Mouse (Mus musculus): ENCODE measurements at regions not wholly inside any gene's neighbourhood (a gene's known extent, or its start where the extent isn't known, plus 50 kb on each side); places are given as distances from the start of the nearest gene placed in this dataset.

- DNase-seq (ENCODE audit: low read depth, low spot score): no peak
Measured at GRCm38 (mm10) chr12:54453343-54453742, 203.0 kb downstream of the Sptssa start.

GRCm38 (mm10) chr12:54450369-54450768, 206.0 kb downstream of the Sptssa start:
- no peak for DNase-seq (ENCODE audit: low read depth, low spot score)

GRCm38 (mm10) chr12:54448221-54448620, 208.2 kb downstream of the Sptssa start:
- no peak for DNase-seq (ENCODE audit: low read depth, low spot score)

- no peak for DNase-seq (ENCODE audit: low read depth, low spot score)
Measured at GRCm38 (mm10) chr12:54447354-54447753, 209.0 kb downstream of the Sptssa start.

GRCm38 (mm10) chr12:54446356-54446755, 210.0 kb downstream of the Sptssa start:
- DNase-seq (ENCODE audit: low read depth, low spot score): no peak

GRCm38 (mm10) chr12:54444416-54444815, 212.0 kb downstream of the Sptssa start:
- no peak for DNase-seq (ENCODE audit: low read depth, low spot score)

GRCm38 (mm10) chr12:54443285-54443684, 213.1 kb downstream of the Sptssa start:
- no peak for DNase-seq (ENCODE audit: low read depth, low spot score)

- DNase-seq (ENCODE audit: low read depth, low spot score): no peak
Measured at GRCm38 (mm10) chr12:54442408-54442807, 214.0 kb downstream of the Sptssa start.

GRCm38 (mm10) chr12:54440851-54441593, 215.4 kb downstream of the Sptssa start:
- DNase-seq (ENCODE audit: low read depth, low spot score): no peak

GRCm38 (mm10) chr12:54438793-54439192, 217.6 kb downstream of the Sptssa start:
- DNase-seq (ENCODE audit: low read depth, low spot score): no peak

GRCm38 (mm10) chr12:54425236-54425635, 221.6 kb upstream of the Egln3 start:
- DNase-seq (ENCODE audit: low read depth, low spot score): peak; percentile 18

- DNase-seq (ENCODE audit: low read depth, low spot score): no peak
Measured at GRCm38 (mm10) chr12:54414829-54415228, 211.2 kb upstream of the Egln3 start.

GRCm38 (mm10) chr12:54414201-54414600, 210.5 kb upstream of the Egln3 start:
- no peak for DNase-seq (ENCODE audit: low read depth, low spot score)

- DNase-seq (ENCODE audit: low read depth, low spot score): peak; percentile 39
Measured at GRCm38 (mm10) chr12:54410038-54410605, 206.5 kb upstream of the Egln3 start.

GRCm38 (mm10) chr12:54408906-54409305, 205.2 kb upstream of the Egln3 start:
- no peak for DNase-seq (ENCODE audit: low read depth, low spot score)

- DNase-seq (ENCODE audit: low read depth, low spot score): no peak
Measured at GRCm38 (mm10) chr12:54407301-54407896, 203.7 kb upstream of the Egln3 start.

GRCm38 (mm10) chr12:54405066-54405465, 201.4 kb upstream of the Egln3 start:
- DNase-seq (ENCODE audit: low read depth, low spot score): no peak

- no peak for DNase-seq (ENCODE audit: low read depth, low spot score)
Measured at GRCm38 (mm10) chr12:54402591-54402990, 198.9 kb upstream of the Egln3 start.

- DNase-seq (ENCODE audit: low read depth, low spot score): no peak
Measured at GRCm38 (mm10) chr12:54401665-54402064, 198.0 kb upstream of the Egln3 start.

GRCm38 (mm10) chr12:54400084-54400483, 196.4 kb upstream of the Egln3 start:
- DNase-seq (ENCODE audit: low read depth, low spot score): peak; percentile 46

- DNase-seq (ENCODE audit: low read depth, low spot score): no peak
Measured at GRCm38 (mm10) chr12:54398080-54398479, 194.4 kb upstream of the Egln3 start.

GRCm38 (mm10) chr12:54396952-54397351, 193.3 kb upstream of the Egln3 start:
- DNase-seq (ENCODE audit: low read depth, low spot score): no peak

GRCm38 (mm10) chr12:54396341-54396740, 192.7 kb upstream of the Egln3 start:
- no peak for DNase-seq (ENCODE audit: low read depth, low spot score)
